Mouse (Mus musculus): ENCODE data around the gene Eef1b2. TPM values are rescaled to one million over a fixed set of nuclear protein-coding genes. Genes with fewer than 3 reads are reported as not detected.
"Not testable (repeated sequence)": the region's sequence is repeated elsewhere in the genome, so short reads cannot be mapped to it uniquely, and the experiment has no call there.

The Eef1b2 gene
- total RNA-seq (2021), result 615 and 729 TPM in 2 replicates
- long read RNA-seq, experiment 1, transcript Eef1b2-204 (6 exons, 1,939 nt), result major isoform, 121 of 138 reads
- long read RNA-seq, experiment 1, partial matches to known transcripts, result 6 of 138 reads
- long read RNA-seq, experiment 1, other reads (novel, unspliced or antisense), result 11 of 138 reads
- long read RNA-seq, experiment 2, transcript Eef1b2-204 (6 exons, 1,939 nt), result major isoform, 94 of 113 reads
- long read RNA-seq, experiment 2, partial matches to known transcripts, result 11 of 113 reads
- long read RNA-seq, experiment 2, other reads (novel, unspliced or antisense), result 7 of 113 reads

- DNase-seq, result peak; percentile 99
These were observed at the start of gene Eef1b2, which contains the start of gene Ndufs1 for GRCm38 (mm10) chr1:63176604-63177421. Eef1b2 (plus strand) TSS chr1:63176825. Ndufs1 (minus strand) TSS chr1:63176833.

- DNase-seq, result no peak
These were observed 47.4 kb upstream of the Eef1b2 start for GRCm38 (mm10) chr1:63129273-63129672.

DNA sequence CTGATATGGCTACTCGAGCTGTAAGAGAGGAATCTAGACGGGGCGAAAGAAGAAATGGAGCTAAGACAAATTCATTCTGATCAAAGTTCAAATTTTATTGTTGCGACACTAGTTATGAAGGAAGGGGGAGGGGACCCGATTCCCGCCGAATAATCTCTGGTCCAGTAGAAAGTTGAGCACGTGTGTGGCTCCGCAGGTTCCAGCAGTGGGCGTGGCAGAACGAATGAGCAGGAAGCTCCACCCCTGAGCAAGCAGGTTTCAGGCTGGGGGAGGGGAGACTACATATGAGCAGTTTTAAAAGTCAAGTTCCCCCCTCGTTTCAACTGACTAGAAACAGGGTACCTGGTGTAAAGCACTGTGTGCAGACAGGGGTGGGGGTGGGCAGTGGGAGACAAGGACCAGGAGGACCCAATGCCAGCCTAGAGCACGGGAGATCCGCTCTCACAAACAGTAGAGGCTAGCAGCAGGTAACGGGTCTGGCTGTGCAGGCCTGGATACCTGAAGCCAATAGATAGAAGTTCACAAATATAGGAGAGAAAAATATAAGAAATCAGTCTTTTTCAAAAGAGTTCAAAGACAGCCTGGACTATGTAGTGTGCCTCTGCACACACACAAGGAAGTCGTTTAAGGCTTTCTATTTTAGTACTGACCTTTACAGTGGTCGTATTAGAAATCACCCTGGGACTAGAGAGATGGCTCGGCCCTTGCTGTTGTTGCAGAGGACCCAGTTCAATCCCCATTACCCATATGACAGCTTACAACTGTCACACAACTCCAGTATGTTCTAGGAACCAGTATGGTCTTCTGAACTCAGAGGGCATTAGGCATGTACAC lies 46.6 kb upstream of the Eef1b2 start:
- DNase-seq, result peak; percentile 48

DNA sequence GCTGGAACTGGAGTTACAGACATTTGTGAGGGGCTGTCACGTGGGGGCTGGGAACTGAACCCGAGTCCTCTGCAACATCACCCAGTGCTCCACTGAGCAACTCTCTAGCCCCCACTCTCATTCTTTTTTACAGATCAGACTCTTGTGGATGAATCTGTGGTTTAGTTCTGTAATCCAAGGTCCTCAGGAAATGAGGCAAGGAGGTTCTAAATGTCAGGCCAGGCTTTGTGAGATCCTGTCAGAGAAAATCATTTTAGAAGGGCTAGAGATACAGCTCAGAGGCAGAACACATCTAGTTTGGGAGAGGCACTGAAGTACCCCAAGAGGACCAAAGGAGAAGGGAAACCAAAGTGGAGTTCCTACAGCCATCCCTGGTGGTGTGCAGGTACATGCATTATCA lies 45.7 kb upstream of the Eef1b2 start:
- no peak for DNase-seq

DNA sequence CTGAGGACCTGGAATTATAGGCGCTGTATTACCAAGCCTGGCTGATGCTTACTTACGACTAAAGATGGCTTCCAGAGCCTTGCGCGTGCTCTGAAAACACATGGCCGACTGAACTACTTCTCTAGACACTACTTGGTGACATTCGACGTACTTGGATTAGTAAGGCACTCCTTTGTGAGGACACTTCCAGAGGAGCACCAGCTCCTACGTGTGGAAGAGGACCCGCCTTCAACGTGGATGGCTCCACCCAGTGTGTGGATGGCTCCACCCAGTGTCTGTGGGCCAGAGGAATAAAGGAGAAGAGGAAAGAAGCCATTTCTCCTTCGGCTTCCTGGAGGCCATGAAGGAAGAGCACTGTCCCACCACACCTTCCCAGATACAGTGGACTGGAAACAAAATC lies 44.9 kb upstream of the Eef1b2 start:
- DNase-seq, result no peak

GRCm38 (mm10) chr1:63134530-63134929 lies 42.1 kb upstream of the Eef1b2 start:
- DNase-seq, result no peak

- no peak for DNase-seq
These were observed 38.7 kb upstream of the Eef1b2 start for GRCm38 (mm10) chr1:63137971-63138370.

DNA sequence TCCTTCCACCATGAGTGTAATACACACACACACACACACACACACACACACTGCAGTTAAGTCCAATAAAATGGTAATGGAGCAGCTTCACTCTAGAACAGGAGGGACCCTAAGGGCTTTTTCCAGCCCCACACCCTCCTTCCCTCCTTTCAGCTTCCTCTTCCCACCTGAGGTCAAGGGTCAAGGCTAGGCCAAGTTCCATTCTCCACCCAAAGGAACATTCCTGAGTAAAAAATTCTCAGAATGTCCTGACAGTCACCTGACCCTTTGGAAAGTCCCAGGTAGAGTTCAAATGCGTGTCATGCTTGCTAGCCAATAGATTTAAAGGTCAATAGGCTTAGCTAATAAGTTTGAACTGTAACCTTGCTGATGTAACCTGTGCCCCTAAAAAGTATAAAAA lies 38.0 kb upstream of the Eef1b2 start:
- not testable (repeated sequence) for DNase-seq

GRCm38 (mm10) chr1:63140231-63140630 lies 36.4 kb upstream of the Eef1b2 start:
- DNase-seq, result no peak

DNA sequence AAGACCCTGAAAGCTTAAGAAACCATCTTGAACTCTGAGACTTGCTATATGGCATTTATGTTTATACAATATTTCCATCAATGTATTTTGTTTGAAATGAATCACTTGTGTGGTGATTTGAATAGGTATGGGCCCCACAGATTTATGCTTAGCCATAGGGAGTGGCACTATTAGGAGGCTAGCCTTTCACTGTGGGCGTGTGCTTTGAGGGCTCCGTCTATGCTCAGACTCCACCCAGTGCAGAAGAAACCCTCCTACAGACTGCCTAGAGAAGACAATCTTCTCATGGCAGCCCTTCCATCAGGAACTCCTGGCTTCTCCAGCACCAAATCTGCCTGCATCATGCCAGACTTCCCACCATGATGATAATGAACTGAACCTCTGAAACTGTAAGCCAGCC lies 8.0 kb upstream of the Eef1b2 start:
- DNase-seq, result no peak

DNA sequence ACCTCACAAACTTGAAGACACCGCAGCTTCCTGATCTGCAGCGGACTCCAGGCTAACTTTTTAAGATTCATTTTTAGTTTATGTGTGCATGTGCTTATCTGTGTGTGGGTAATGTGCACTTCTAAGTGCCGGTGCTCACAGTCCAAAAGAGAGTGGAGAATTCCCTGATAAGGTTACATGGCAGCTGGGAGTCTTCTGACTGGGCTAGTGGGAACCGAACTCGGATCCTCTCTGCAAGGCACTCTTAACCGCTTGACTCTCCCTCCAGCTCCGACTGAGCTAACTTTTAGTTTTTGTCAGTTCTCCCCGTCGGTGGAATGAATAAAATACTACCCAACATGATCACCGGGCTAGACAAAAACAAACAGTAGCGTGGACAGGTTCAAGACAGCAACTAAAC lies 772 bp upstream of the Eef1b2 start:
- DNase-seq, result peak; percentile 38

DNA sequence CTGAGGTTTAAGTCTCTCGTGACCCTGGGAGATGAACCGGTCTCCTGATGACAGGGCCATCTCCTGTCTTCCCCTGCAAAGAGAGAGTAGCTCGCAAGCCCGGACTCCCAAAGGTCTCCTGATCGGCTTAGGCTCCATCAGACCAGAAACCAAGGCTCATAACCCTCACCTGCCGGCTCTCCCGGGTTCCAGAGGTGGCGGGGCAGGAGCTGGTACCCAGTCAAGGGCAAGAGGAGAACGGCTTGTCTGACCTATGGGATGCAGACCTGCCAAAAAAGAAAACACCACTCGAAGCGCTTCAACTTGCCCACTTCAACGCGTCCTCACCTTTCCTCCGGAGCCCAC lies 394 bp upstream of the Eef1b2 start:
- DNase-seq, result no peak

DNA sequence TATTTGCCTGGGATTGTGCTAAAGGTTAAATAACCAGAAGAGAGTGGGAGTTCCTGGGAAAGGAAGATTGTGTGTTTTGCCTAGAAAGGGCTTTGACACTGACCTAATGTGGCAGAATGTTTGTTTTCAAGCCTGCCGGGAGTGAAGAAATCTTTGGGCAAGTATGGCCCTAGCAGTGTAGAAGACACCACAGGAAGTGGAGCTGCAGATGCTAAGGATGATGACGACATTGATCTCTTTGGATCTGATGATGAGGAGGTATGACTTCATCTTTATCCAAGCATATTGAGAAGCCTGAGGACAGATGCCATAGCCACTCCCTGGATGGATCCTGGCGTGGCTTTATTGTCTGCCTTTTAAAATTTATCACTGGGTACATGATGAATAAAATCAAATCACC lies 1.7 kb downstream of the Eef1b2 start:
- no peak for DNase-seq

- DNase-seq, result no peak
These were observed 3.5 kb downstream of the Eef1b2 start for GRCm38 (mm10) chr1:63180122-63180521.

- DNase-seq, result not testable (repeated sequence)
These were observed 4.0 kb downstream of the Eef1b2 start for GRCm38 (mm10) chr1:63180575-63180974.

- DNase-seq, result peak; percentile 94
These were observed 4.4 kb downstream of the Eef1b2 start for GRCm38 (mm10) chr1:63181019-63181418.

- no peak for DNase-seq
These were observed 4.9 kb downstream of the Eef1b2 start for GRCm38 (mm10) chr1:63181480-63181879.

GRCm38 (mm10) chr1:63182212-63182611 lies 5.6 kb downstream of the Eef1b2 start:
- DNase-seq, result peak; percentile 75

GRCm38 (mm10) chr1:63182636-63183270 lies 6.1 kb downstream of the Eef1b2 start:
- peak; percentile 52 for DNase-seq

DNA sequence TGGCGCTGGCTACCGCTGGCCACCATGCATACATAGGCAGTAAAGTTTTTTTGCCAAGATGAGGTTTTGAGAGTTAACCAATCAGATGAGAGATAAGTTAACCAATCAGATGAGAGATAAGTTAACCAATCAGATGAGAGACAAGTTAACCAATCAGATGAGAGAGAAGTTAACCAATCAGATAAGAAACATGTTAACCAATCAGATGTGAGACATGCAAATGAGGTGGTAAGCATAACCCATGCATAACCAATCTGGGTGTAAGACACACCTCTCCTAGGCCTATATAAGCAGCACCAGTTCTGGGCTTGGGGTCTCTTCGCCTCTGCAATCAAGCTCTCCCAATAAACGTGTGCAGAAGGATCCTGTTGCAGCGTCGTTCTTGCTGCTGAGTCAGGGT lies 8.8 kb downstream of the Eef1b2 start:
- not testable (repeated sequence) for DNase-seq

- no peak for DNase-seq
These were observed 11.9 kb downstream of the Eef1b2 start for GRCm38 (mm10) chr1:63188536-63188935.

GRCm38 (mm10) chr1:63190851-63191250 lies 14.2 kb downstream of the Eef1b2 start:
- DNase-seq, result peak; percentile 26
